Mouse (Mus musculus) gastrocnemius, adult 8-10 months (tissue): Measurements from ENCODE around the gene Esr2. TPM values are rescaled to one million over a fixed set of nuclear protein-coding genes. Genes with fewer than 3 reads are reported as not detected.
"Not testable (repeated sequence)": the region's sequence is repeated elsewhere in the genome, so short reads cannot be mapped to it uniquely, and the experiment has no call there.

Experiments
- DNase-seq, 2 experiments: peaks; one replicate each; pipeline ENCODE4 v3.0.0; 2022; ENCODE audit warnings: low spot score in 2 of 2
- total RNA-seq, 4 experiments: library from RNA; stranded (reverse); gene quantifications; 2 replicates each; pipeline ENCODE4 v1.2.4; 2022

Gene Esr2
- total RNA-seq, 4 experiments from 2014 or later: 0.11 to 0.29 (median 0.27) TPM; not detected in 1

- not testable (repeated sequence) for DNase-seq
Measured at GRCm38 (mm10) chr12:76152389-76152788, 24.7 kb downstream of the Esr2 start.

GRCm38 (mm10) chr12:76136701-76137100 is 40.4 kb downstream of the Esr2 start:
- no peak for DNase-seq

GRCm38 (mm10) chr12:76133081-76133480 is 44.0 kb downstream of the Esr2 start:
- not testable (repeated sequence) for DNase-seq

- DNase-seq: no peak
Measured at GRCm38 (mm10) chr12:76132591-76132990, 44.5 kb downstream of the Esr2 start.

GRCm38 (mm10) chr12:76130891-76131290 is 46.2 kb downstream of the Esr2 start:
- no peak for DNase-seq

- DNase-seq: no peak
Measured at GRCm38 (mm10) chr12:76130281-76130680, 46.8 kb downstream of the Esr2 start.

- peak in 1 of 2 experiments; percentile 40 for DNase-seq
Measured at GRCm38 (mm10) chr12:76128831-76129230, 48.2 kb downstream of the Esr2 start.

GRCm38 (mm10) chr12:76128306-76128705 is 48.8 kb downstream of the Esr2 start:
- no peak for DNase-seq

GRCm38 (mm10) chr12:76123223-76123622 is 53.8 kb downstream of the Esr2 start:
- DNase-seq: no peak

- no peak for DNase-seq
Measured at GRCm38 (mm10) chr12:76117632-76118153, 59.4 kb downstream of the Esr2 start.

- no peak for DNase-seq
Measured at GRCm38 (mm10) chr12:76116577-76116976, 60.5 kb downstream of the Esr2 start.

- no peak for DNase-seq
Measured at GRCm38 (mm10) chr12:76111046-76111445, 66.0 kb downstream of the Esr2 start.

GRCm38 (mm10) chr12:76109646-76110405 is 67.2 kb downstream of the Esr2 start:
- no peak for DNase-seq

GRCm38 (mm10) chr12:76104596-76105351 is 72.3 kb downstream of the Esr2 start:
- DNase-seq: peak; percentile 84 to 90

- no peak for DNase-seq
Measured at GRCm38 (mm10) chr12:76102621-76103020, 74.4 kb downstream of the Esr2 start.

GRCm38 (mm10) chr12:76095117-76096035 is 81.7 kb downstream of the Esr2 start:
- no peak for DNase-seq

- DNase-seq: no peak
Measured at GRCm38 (mm10) chr12:76093613-76094588, 83.2 kb downstream of the Esr2 start.

GRCm38 (mm10) chr12:76092789-76093466 is 84.1 kb downstream of the Esr2 start:
- no peak for DNase-seq

- DNase-seq: no peak
Measured at GRCm38 (mm10) chr12:76087025-76087424, 90.0 kb downstream of the Esr2 start.
